Mouse (Mus musculus) forebrain, embryonic 16.5 days (tissue): Measurements from ENCODE around the gene Aoc2. TPM values are rescaled to one million over a fixed set of nuclear protein-coding genes. Genes with fewer than 3 reads are reported as not detected.
"Not testable (repeated sequence)": the region's sequence is repeated elsewhere in the genome, so short reads cannot be mapped to it uniquely, and the experiment has no call there.

Experiments
- ATAC-seq: fragments of 200-750 bp; cut with Nextera tagmentation; 2 replicates; pipeline ENCODE4 v1.8.0; 2017; ENCODE audit warnings: mild to moderate bottlenecking, moderate library complexity
- H3K27ac ChIP-seq: fragments of 300-500 bp; sonication (generic); 2 replicates; pipeline ENCODE4 v1.5.1; 2014; ENCODE audit warnings: low read length, control low read depth
- H3K27me3 ChIP-seq: fragments of 300-500 bp; sonication (generic); replicated peaks from 2 replicates; pipeline ENCODE4 v1.6.1; 2014; ENCODE audit warnings: low read length; ENCODE audit not compliant: control insufficient read depth, insufficient read depth
- H3K36me3 ChIP-seq: fragments of 300-500 bp; sonication (generic); 2 replicates; pipeline ENCODE4 v1.6.1; 2014; ENCODE audit not compliant: control insufficient read depth, insufficient read depth
- H3K4me1 ChIP-seq: fragments of 300-500 bp; sonication (generic); replicated peaks from 2 replicates; pipeline ENCODE4 v1.6.1; 2014; ENCODE audit warnings: low read length; ENCODE audit not compliant: control insufficient read depth, insufficient read depth
- H3K4me2 ChIP-seq: fragments of 300-500 bp; sonication (generic); 2 replicates; pipeline ENCODE4 v1.6.1; 2014; ENCODE audit warnings: mild to moderate bottlenecking, low read length, control low read depth
- H3K4me3 ChIP-seq: fragments of 300-500 bp; sonication (generic); replicated peaks from 2 replicates; pipeline ENCODE4 v1.5.1; 2014; ENCODE audit warnings: mild to moderate bottlenecking, low read length, control low read depth
- H3K9ac ChIP-seq: fragments of 300-500 bp; sonication (generic); replicated peaks from 2 replicates; pipeline ENCODE4 v1.6.1; 2014; ENCODE audit warnings: low read depth, low read length, control low read depth
- H3K9me3 ChIP-seq: fragments of 300-500 bp; sonication (generic); 2 replicates; pipeline ENCODE4 v1.6.1; 2016; ENCODE audit warnings: low read length; ENCODE audit not compliant: control insufficient read depth
- WGBS: fragments of 180-500 bp; shearing (Covaris S2); extraction: QIAGEN DNeasy Blood & Tissue Kit; methylation state at CpG from one replicate; pipeline ENCODE4 v1.1.7; 2014; 5-methylcytosine and 5-hydroxymethylcytosine counted together
- microRNA-seq: library from miRNA; unstranded; fragments of <30 nt; microRNA quantifications from one replicate; pipeline ENCODE4, GENCODE M21; 2017
- polyA plus RNA-seq: library from polyadenylated mRNA; unstranded; fragments of >200 nt; fragmentation: Nextera tagmentation; extraction: Ambion mirVana; gene quantifications from 2 replicates; pipeline ENCODE4 v1.2.1, GENCODE M21; 2015

Aoc2 gene
- polyA plus RNA-seq, 1 experiment from 2014 or later: 3.2 TPM

DNA sequence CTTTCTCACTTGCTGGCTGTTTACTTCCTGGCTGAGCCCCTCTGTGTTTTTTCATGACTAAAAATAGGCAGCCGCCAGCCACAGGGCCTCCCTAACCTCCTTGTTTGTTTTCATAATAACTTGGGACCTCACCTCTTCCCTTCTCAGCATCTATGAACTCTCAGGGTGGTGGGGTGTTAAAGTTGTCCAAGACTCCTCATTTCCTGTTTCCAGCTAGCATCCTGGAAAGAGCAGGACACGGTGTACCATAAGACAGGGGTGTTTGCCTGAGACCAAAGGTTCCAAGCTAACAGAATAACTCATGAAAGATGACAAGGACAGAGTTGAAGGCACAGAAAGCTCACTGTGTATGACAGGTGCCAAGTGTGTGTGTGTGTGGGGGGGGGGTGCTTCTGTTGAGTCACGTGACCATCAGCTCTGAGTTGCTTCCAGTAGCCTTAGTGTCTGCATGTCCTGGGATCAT is 35.8 kb downstream of the Aoc2 start:
- no peaks in the 10 kb centered on the region for H3K27me3 ChIP-seq
- no peak overlapping the region for H3K9ac ChIP-seq
- 55% methylated on average over 3 of the region's 3 CpGs for WGBS
- H3K4me3 ChIP-seq: no peak overlapping the region
- H3K36me3 ChIP-seq: no peaks in the 10 kb centered on the region
- no peak for ATAC-seq
- H3K4me1 ChIP-seq: no peaks in the 10 kb centered on the region
- H3K9me3 ChIP-seq: no peaks in the 10 kb centered on the region
- H3K4me2 ChIP-seq: no peak overlapping the region
- no peak overlapping the region for H3K27ac ChIP-seq

DNA sequence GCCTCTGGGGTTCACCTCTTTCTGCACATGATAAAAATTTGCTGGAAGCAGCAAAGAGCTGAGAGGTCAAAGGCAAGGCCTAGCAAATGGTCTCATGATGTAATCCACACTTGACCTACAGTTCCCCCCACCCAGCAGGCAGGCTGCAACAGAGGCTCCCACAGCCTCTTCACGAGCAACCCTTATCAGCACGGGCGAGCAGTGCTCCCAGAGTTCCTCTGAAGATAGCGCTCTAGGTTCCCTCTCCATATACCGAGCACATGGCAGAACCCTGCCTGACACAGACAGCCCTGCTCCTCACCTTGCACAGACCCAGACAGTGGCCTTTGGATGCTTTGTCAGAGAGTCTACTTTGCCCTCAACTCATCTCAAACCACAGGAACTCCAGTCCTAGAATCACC is 39.7 kb downstream of the Aoc2 start:
- H3K4me1 ChIP-seq: no peaks in the 10 kb centered on the region
- 84% methylated on average over 5 of the region's 5 CpGs for WGBS
- H3K9ac ChIP-seq: no peak overlapping the region
- H3K36me3 ChIP-seq: no peaks in the 10 kb centered on the region
- no peak overlapping the region for H3K27ac ChIP-seq
- no peak for ATAC-seq
- H3K9me3 ChIP-seq: no peaks in the 10 kb centered on the region
- H3K27me3 ChIP-seq: no peaks in the 10 kb centered on the region
- no peak overlapping the region for H3K4me2 ChIP-seq
- H3K4me3 ChIP-seq: no peak overlapping the region

DNA sequence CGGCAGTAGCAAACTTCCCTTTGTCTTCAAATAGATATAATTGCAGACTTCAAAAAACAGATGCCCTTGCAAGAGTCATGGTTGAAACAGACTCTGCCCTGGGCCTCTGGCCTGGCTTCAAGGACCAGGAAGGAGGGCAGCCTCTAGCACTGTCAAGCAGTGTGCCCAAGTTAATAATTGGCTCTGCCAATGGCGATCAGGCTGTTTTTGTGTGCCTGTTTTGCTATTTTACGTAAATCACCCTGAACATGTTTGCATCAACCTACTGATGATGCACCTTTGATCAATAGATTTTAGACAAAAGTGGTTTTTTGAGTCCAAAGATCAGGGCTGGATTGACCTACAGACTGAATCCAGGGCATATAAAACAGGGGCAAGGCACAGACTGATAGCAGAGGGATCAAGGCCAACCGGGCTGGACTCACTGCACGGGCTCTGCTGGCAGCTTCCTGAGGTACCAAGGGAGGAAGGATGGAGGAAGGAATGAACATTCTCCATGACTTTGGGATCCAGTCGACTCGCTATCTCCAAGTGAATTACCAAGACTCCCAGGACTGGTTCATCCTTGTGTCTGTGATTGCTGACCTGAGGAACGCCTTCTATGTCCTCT is 42.6 kb downstream of the Aoc2 start, which contains the start of gene G6pc:
TSS of gene G6pc (plus strand) at position 236 of the 610 bp plus-strand sequence.
- H3K27ac ChIP-seq: no peak within 1 kb of the TSS
- no peaks in the 10 kb centered on the region for H3K4me1 ChIP-seq
- H3K36me3 ChIP-seq: no peaks in the 10 kb centered on the region
- H3K4me2 ChIP-seq: no peak within 1 kb of the TSS
- no peak within 1 kb of the TSS for H3K4me3 ChIP-seq
- WGBS: 87% methylated on average over 8 of the region's 8 CpGs
- no peak for ATAC-seq
- no peaks in the 10 kb centered on the region for H3K27me3 ChIP-seq
- H3K9ac ChIP-seq: no peak within 1 kb of the TSS
- H3K9me3 ChIP-seq: no peaks in the 10 kb centered on the region

DNA sequence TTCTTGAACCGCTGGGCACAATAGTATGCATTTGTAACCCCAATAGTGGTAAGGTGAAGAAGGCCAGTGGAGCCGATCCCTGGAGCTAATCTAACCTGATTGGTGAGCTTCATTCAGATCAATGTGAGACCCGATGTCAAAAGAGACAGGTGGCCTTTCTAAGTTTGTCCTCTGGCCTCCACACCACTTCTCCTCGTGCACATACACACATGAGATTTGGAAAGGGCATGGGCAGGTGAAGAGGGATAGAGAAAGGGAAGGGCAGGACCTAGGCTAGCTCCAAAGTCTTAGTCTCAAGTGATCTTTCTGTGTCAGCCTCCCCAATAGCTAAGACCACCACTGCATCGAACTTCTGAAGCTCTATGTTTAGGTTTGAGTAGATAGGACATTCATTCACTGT is 45.3 kb downstream of the Aoc2 start:
- Histone ChIP-seq H3K4me3 (no peak overlapping the region), H3K4me2 (no peak overlapping the region), H3K36me3 (no peaks in the 10 kb centered on the region), H3K9ac (no peak overlapping the region), H3K27me3 (no peaks in the 10 kb centered on the region), H3K4me1 (no peaks in the 10 kb centered on the region), H3K9me3 (no peaks in the 10 kb centered on the region), H3K27ac (no peak overlapping the region)
- ATAC-seq: no peak
- WGBS: 89% methylated on average over 5 of the region's 5 CpGs

DNA sequence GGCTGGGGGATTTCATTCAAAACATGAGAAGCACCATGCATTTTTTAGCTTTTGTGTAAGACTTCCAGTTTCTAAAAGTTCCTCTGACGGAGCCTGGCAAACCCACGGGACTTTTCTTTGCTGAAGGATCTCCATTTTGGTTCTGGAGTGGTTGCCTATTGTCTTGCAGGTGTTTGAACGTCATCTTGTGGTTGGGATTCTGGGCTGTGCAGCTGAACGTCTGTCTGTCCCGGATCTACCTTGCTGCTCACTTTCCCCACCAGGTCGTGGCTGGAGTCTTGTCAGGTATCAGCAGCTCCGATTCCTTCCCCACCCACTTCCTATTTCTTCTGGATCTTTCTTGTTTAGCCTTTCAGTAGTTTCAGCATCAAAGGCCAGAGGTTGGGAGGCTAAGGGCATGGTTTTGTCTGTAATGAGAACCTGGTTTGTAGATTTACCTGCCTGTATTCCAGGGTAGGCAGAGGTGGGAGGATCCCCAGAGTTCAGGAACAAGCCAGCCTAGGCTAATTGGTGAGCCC is 49.6 kb downstream of the Aoc2 start:
- Histone ChIP-seq H3K27me3 (no peaks in the 10 kb centered on the region), H3K27ac (no peak overlapping the region), H3K4me2 (no peak overlapping the region), H3K4me1 (no peaks in the 10 kb centered on the region), H3K9me3 (no peaks in the 10 kb centered on the region), H3K9ac (no peak overlapping the region), H3K36me3 (no peaks in the 10 kb centered on the region), H3K4me3 (no peak overlapping the region)
- WGBS: 60% methylated on average over 7 of the region's 7 CpGs
- no peak for ATAC-seq

DNA sequence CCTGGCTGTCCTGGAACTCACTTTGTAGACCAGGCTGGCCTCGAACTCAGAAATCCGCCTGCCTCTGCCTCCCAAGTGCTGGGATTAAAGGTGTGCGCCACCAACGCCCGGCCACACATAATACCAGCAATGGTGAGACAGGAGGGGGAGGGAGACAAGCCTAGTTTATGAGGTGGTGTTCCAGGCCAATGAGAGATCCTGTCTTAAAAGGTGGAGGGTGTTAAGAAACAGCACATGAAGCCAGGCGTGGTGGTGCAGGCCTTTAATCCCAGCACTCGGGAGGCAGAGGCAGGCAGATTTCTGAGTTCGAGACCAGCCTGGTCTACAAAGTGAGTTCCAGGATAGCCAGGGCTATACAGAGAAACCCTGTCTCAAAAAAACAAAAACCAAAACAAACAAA is 53.3 kb downstream of the Aoc2 start:
- 89% methylated on average over 8 of the region's 8 CpGs for WGBS
- not testable (repeated sequence) for H3K27ac ChIP-seq, ATAC-seq

DNA sequence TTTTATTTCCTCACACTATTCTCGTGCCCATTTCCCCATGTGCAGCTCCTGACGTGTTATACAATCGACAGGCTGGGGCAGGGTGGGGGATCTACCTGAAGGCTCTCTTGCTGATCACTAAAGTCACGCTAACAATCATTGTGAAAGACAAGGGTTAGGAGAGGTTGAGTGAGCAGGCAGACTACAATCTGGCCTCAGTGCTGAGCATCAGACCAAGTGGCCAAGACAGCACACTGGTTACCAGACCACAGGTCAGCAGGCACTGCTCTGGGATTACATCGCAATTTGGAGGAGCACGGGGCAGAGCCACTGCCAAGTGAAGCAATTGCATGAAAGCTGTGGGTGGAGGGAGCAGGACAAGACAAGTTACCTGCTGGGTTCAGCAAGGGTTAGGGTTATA is 54.1 kb downstream of the Aoc2 start:
- H3K27ac ChIP-seq: no peak overlapping the region
- WGBS: 77% methylated on average over 6 of the region's 6 CpGs
- H3K27me3 ChIP-seq: no peaks in the 10 kb centered on the region
- no peak overlapping the region for H3K4me2 ChIP-seq
- no peaks in the 10 kb centered on the region for H3K9me3 ChIP-seq
- ATAC-seq: no peak
- no peaks in the 10 kb centered on the region for H3K4me1 ChIP-seq
- no peak overlapping the region for H3K4me3 ChIP-seq
- no peak overlapping the region for H3K9ac ChIP-seq
- no peaks in the 10 kb centered on the region for H3K36me3 ChIP-seq

More for the DNA sequence above, 53.3 kb downstream of the Aoc2 start:
- not testable (repeated sequence) for H3K36me3 ChIP-seq, H3K4me2 ChIP-seq, H3K4me3 ChIP-seq, H3K27me3 ChIP-seq, H3K9ac ChIP-seq, H3K9me3 ChIP-seq, H3K4me1 ChIP-seq

Small RNAs within 50 kb of the gene (microRNA-seq; reads per million reads assigned to microRNA genes)
- gene Gm25593: not detected

Other genes with a start within 250 kb of the Aoc2 start
- gene Hsd17b1, start 246.7 kb upstream of the Aoc2 start, polyA plus RNA-seq: 0.25 and 0.30 TPM in 2 replicates
- gene Coasy, start 242.5 kb upstream of the Aoc2 start, polyA plus RNA-seq: 45.9 and 48.1 TPM in 2 replicates
- 94.6 and 102 TPM in 2 replicates for gene Mlx, start 237.8 kb upstream of the Aoc2 start, polyA plus RNA-seq
- 37.3 and 43.6 TPM in 2 replicates for gene Psmc3ip, start 229.6 kb upstream of the Aoc2 start, polyA plus RNA-seq
- gene Retreg3, start 205.2 kb upstream of the Aoc2 start, polyA plus RNA-seq: 24.5 and 25.2 TPM in 2 replicates
- 90.7 and 93.0 TPM in 2 replicates for gene Tubg1, start 205.1 kb upstream of the Aoc2 start, polyA plus RNA-seq
- gene Tubg2, start 169.2 kb upstream of the Aoc2 start, polyA plus RNA-seq: 36.2 and 43.0 TPM in 2 replicates
- gene Cntnap1, start 154.5 kb upstream of the Aoc2 start, polyA plus RNA-seq: 0.77 and 1.5 TPM in 2 replicates
- 4.8 and 5.8 TPM in 2 replicates for gene Plekhh3, start 153.7 kb upstream of the Aoc2 start, polyA plus RNA-seq
- gene Ccr10, start 149.6 kb upstream of the Aoc2 start, polyA plus RNA-seq: 0.14 TPM in 1 of 2 replicates, not detected in the other
- 24.8 and 27.0 TPM in 2 replicates for gene Ezh1, start 98.6 kb upstream of the Aoc2 start, polyA plus RNA-seq
- gene Ramp2, start 79.0 kb upstream of the Aoc2 start, polyA plus RNA-seq: 67.4 and 72.0 TPM in 2 replicates
- 91.1 and 93.3 TPM in 2 replicates for gene Vps25, start 71.4 kb upstream of the Aoc2 start, polyA plus RNA-seq
- gene Wnk4, start 64.5 kb upstream of the Aoc2 start, polyA plus RNA-seq: 5.8 and 6.2 TPM in 2 replicates
- gene Cntd1, start 46.1 kb upstream of the Aoc2 start, polyA plus RNA-seq: 0.91 TPM in 2 replicates
- gene Coa3, start 45.9 kb upstream of the Aoc2 start, polyA plus RNA-seq: 191 and 197 TPM in 2 replicates
- gene Becn1, start 22.8 kb upstream of the Aoc2 start, polyA plus RNA-seq: 191 and 203 TPM in 2 replicates
- 127 and 137 TPM in 2 replicates for gene Psme3, start 8.8 kb upstream of the Aoc2 start, polyA plus RNA-seq
- 0.09 and 0.10 TPM in 2 replicates for gene Aoc3, start 5.5 kb downstream of the Aoc2 start, polyA plus RNA-seq
- gene G6pc, start 42.5 kb downstream of the Aoc2 start, polyA plus RNA-seq: not detected in 2 replicates
- gene Aarsd1, start 92.6 kb downstream of the Aoc2 start, polyA plus RNA-seq: 90.1 and 99.5 TPM in 2 replicates
- 5.7 and 7.7 TPM in 2 replicates for gene Gm27029, start 99.7 kb downstream of the Aoc2 start, polyA plus RNA-seq
- gene Rundc1, start 100.0 kb downstream of the Aoc2 start, polyA plus RNA-seq: 32.5 TPM in 2 replicates
- 2.0 TPM in 2 replicates for gene Ptges3l, start 100.3 kb downstream of the Aoc2 start, polyA plus RNA-seq
- gene Rpl27, start 117.2 kb downstream of the Aoc2 start, polyA plus RNA-seq: 219 and 239 TPM in 2 replicates
- gene Ifi35, start 123.3 kb downstream of the Aoc2 start, polyA plus RNA-seq: 2.2 and 2.5 TPM in 2 replicates
- 91.6 and 95.8 TPM in 2 replicates for gene Rnd2, start 139.9 kb downstream of the Aoc2 start, polyA plus RNA-seq
- 65.5 and 79.5 TPM in 2 replicates for gene Vat1, start 141.2 kb downstream of the Aoc2 start, polyA plus RNA-seq
- gene Brca1, start 226.9 kb downstream of the Aoc2 start, polyA plus RNA-seq: 5.4 and 6.8 TPM in 2 replicates
- 126 and 139 TPM in 2 replicates for gene Nbr1, start 227.1 kb downstream of the Aoc2 start, polyA plus RNA-seq